Mouse (Mus musculus): ENCODE data around the gene Pear1. TPM values are rescaled to one million over a fixed set of nuclear protein-coding genes. Genes with fewer than 3 reads are reported as not detected.

Pear1 gene
- polyA plus RNA-seq, 1 experiment from 2014 or later, result 10.2 TPM

- peak overlapping the region; percentile 47; the same call in 1 of the 2 replicates for H3K4me2 ChIP-seq
- no peak for ATAC-seq
- peaks cover 18% of the 10 kb centered on the region for H3K27me3 ChIP-seq (replicated peaks)
- H3K36me3 ChIP-seq, result peaks cover 4% of the 10 kb centered on the region; the same call in 1 of the 2 replicates
- no peak overlapping the region for H3K9ac ChIP-seq
- H3K27ac ChIP-seq, result peak overlapping the region; percentile 78
- H3K4me1 ChIP-seq, result peaks cover 68% of the 10 kb centered on the region
- H3K4me3 ChIP-seq, result no peak overlapping the region
- 40% methylated on average over 4 of the region's 4 CpGs for WGBS (ENCODE audit: insufficient replicate concordance)
- no peaks in the 10 kb centered on the region for H3K9me3 ChIP-seq (replicated peaks)
Measured at GRCm38 (mm10) chr3:87763202-87763601, 60.9 kb downstream of the Pear1 start.

GRCm38 (mm10) chr3:87761408-87762375, 62.4 kb downstream of the Pear1 start:
- no peak overlapping the region for H3K27ac ChIP-seq
- no peak overlapping the region for H3K4me3 ChIP-seq
- H3K4me1 ChIP-seq, result peaks cover 61% of the 10 kb centered on the region
- ATAC-seq, result no peak
- 52% methylated on average over 20 of the region's 20 CpGs for WGBS (ENCODE audit: insufficient replicate concordance)
- H3K9ac ChIP-seq, result no peak overlapping the region
- H3K4me2 ChIP-seq, result no peak overlapping the region
- no peaks in the 10 kb centered on the region for H3K9me3 ChIP-seq (replicated peaks)
- H3K36me3 ChIP-seq, result peaks cover 9% of the 10 kb centered on the region; the same call in 1 of the 2 replicates
- peaks cover 8% of the 10 kb centered on the region for H3K27me3 ChIP-seq (replicated peaks)

GRCm38 (mm10) chr3:87758641-87759040, 65.5 kb downstream of the Pear1 start:
- ATAC-seq, result peak; percentile 16; the same call in 1 of the 2 replicates
- no peak overlapping the region for H3K4me2 ChIP-seq
- H3K4me3 ChIP-seq, result no peak overlapping the region
- WGBS (ENCODE audit: insufficient replicate concordance), result 33% methylated on average over 4 of the region's 5 CpGs
- H3K27ac ChIP-seq, result no peak overlapping the region
- H3K9me3 ChIP-seq (replicated peaks), result no peaks in the 10 kb centered on the region
- H3K4me1 ChIP-seq, result peaks cover 42% of the 10 kb centered on the region
- H3K36me3 ChIP-seq, result peaks cover 23% of the 10 kb centered on the region
- H3K9ac ChIP-seq, result no peak overlapping the region
- H3K27me3 ChIP-seq (replicated peaks), result no peaks in the 10 kb centered on the region

GRCm38 (mm10) chr3:87756488-87756887, 67.6 kb downstream of the Pear1 start:
- no peak overlapping the region for H3K4me2 ChIP-seq
- H3K36me3 ChIP-seq, result peaks cover 27% of the 10 kb centered on the region
- WGBS (ENCODE audit: insufficient replicate concordance), result 70% methylated on average over 20 of the region's 20 CpGs
- H3K27me3 ChIP-seq (replicated peaks), result no peaks in the 10 kb centered on the region
- peaks cover 20% of the 10 kb centered on the region for H3K4me1 ChIP-seq
- H3K27ac ChIP-seq, result no peak overlapping the region
- H3K9me3 ChIP-seq (replicated peaks), result no peaks in the 10 kb centered on the region
- no peak for ATAC-seq
- H3K9ac ChIP-seq, result no peak overlapping the region
- no peak overlapping the region for H3K4me3 ChIP-seq

GRCm38 (mm10) chr3:87755964-87756363, 68.1 kb downstream of the Pear1 start:
- ATAC-seq, result no peak

GRCm38 (mm10) chr3:87753829-87754228, 70.3 kb downstream of the Pear1 start:
- no peak overlapping the region for H3K27ac ChIP-seq
- H3K4me2 ChIP-seq, result no peak overlapping the region
- no peak overlapping the region for H3K9ac ChIP-seq
- 84% methylated on average over 13 of the region's 13 CpGs for WGBS (ENCODE audit: insufficient replicate concordance)
- H3K9me3 ChIP-seq (replicated peaks), result no peaks in the 10 kb centered on the region
- peaks cover 8% of the 10 kb centered on the region; the same call in 1 of the 2 replicates for H3K4me1 ChIP-seq
- H3K27me3 ChIP-seq (replicated peaks), result no peaks in the 10 kb centered on the region
- ATAC-seq, result no peak
- H3K4me3 ChIP-seq, result no peak overlapping the region
- peaks cover 31% of the 10 kb centered on the region for H3K36me3 ChIP-seq

More at GRCm38 (mm10) chr3:87755964-87756363, 68.1 kb downstream of the Pear1 start:
- Histone ChIP-seq H3K36me3 (peaks cover 30% of the 10 kb centered on the region), H3K4me1 (peaks cover 16% of the 10 kb centered on the region; the same call in 1 of the 2 replicates), H3K27ac (no peak overlapping the region), H3K4me3 (no peak overlapping the region), H3K4me2 (0 out of 2 replicates have a peak overlapping the region, but pooled peaks have one; percentile 27), H3K27me3 (replicated peaks) (no peaks in the 10 kb centered on the region), H3K9ac (no peak overlapping the region), H3K9me3 (replicated peaks) (no peaks in the 10 kb centered on the region)
- WGBS (ENCODE audit: insufficient replicate concordance), result 18% methylated on average over 24 of the region's 24 CpGs

GRCm38 (mm10) chr3:87752567-87752966, 71.5 kb downstream of the Pear1 start:
- Histone ChIP-seq H3K4me2 (no peak overlapping the region), H3K36me3 (peaks cover 27% of the 10 kb centered on the region), H3K4me3 (no peak overlapping the region), H3K9me3 (replicated peaks) (no peaks in the 10 kb centered on the region), H3K27ac (no peak overlapping the region), H3K27me3 (replicated peaks) (peaks cover 6% of the 10 kb centered on the region; the same call in 1 of the 2 replicates), H3K4me1 (0 out of 2 replicates have a peak, but pooled peaks cover 7% of the 10 kb centered on the region), H3K9ac (no peak overlapping the region)
- no peak for ATAC-seq
- WGBS (ENCODE audit: insufficient replicate concordance), result 65% methylated on average over 3 of the region's 3 CpGs

- Histone ChIP-seq H3K4me3 (no peak overlapping the region), H3K9ac (no peak overlapping the region), H3K27me3 (replicated peaks) (peaks cover 6% of the 10 kb centered on the region; the same call in 1 of the 2 replicates), H3K36me3 (peaks cover 22% of the 10 kb centered on the region), H3K27ac (no peak overlapping the region), H3K4me2 (no peak overlapping the region), H3K4me1 (no peaks in the 10 kb centered on the region), H3K9me3 (replicated peaks) (no peaks in the 10 kb centered on the region)
- 82% methylated on average over 12 of the region's 12 CpGs for WGBS (ENCODE audit: insufficient replicate concordance)
- ATAC-seq, result no peak
Measured at GRCm38 (mm10) chr3:87749977-87750376, 74.1 kb downstream of the Pear1 start.

GRCm38 (mm10) chr3:87749036-87749435, 75.1 kb downstream of the Pear1 start:
- Histone ChIP-seq H3K36me3 (peaks cover 16% of the 10 kb centered on the region), H3K9ac (no peak overlapping the region), H3K9me3 (replicated peaks) (no peaks in the 10 kb centered on the region), H3K4me1 (no peaks in the 10 kb centered on the region), H3K27ac (no peak overlapping the region), H3K27me3 (replicated peaks) (peaks cover 6% of the 10 kb centered on the region; the same call in 1 of the 2 replicates), H3K4me2 (no peak overlapping the region), H3K4me3 (no peak overlapping the region)
- no peak for ATAC-seq
- WGBS (ENCODE audit: insufficient replicate concordance), result 16% methylated on average over 5 of the region's 5 CpGs

GRCm38 (mm10) chr3:87748431-87748830, 75.7 kb downstream of the Pear1 start, which contains the start of gene Lrrc71:
TSS of gene Lrrc71 (minus strand) at chr3:87748625.
- WGBS (ENCODE audit: insufficient replicate concordance), result 59% methylated on average over 13 of the region's 13 CpGs
- Histone ChIP-seq H3K9ac (no peak within 1 kb of the TSS), H3K36me3 (peaks cover 10% of the 10 kb centered on the region), H3K9me3 (replicated peaks) (no peaks in the 10 kb centered on the region), H3K4me2 (no peak within 1 kb of the TSS), H3K4me3 (no peak within 1 kb of the TSS), H3K4me1 (no peaks in the 10 kb centered on the region), H3K27ac (no peak within 1 kb of the TSS), H3K27me3 (replicated peaks) (peaks cover 6% of the 10 kb centered on the region; the same call in 1 of the 2 replicates)
- peak; percentile 33 for ATAC-seq

- Histone ChIP-seq H3K9me3 (replicated peaks) (no peaks in the 10 kb centered on the region), H3K36me3 (no peaks in the 10 kb centered on the region), H3K4me2 (peak overlapping the region; percentile 3; the same call in 1 of the 2 replicates), H3K4me1 (no peaks in the 10 kb centered on the region), H3K9ac (no peak overlapping the region), H3K27ac (no peak overlapping the region), H3K4me3 (no peak overlapping the region), H3K27me3 (replicated peaks) (peaks cover 6% of the 10 kb centered on the region; the same call in 1 of the 2 replicates)
- WGBS (ENCODE audit: insufficient replicate concordance), result 40% methylated on average over 15 of the region's 18 CpGs
- no peak for ATAC-seq
Measured at GRCm38 (mm10) chr3:87745036-87745659, 79.0 kb downstream of the Pear1 start.

Data from liver, embryonic 12.5 days (tissue).